ENCODE assay signal across 12 mouse cellular contexts in genomic region chr5:140472336-140472735, GRCm38 (mm10). TPM values are rescaled to one million over a fixed set of nuclear protein-coding genes. Genes with fewer than 3 reads are reported as not detected.
A peak's percentile ranks its signal among the peaks of the same experiment; 100 is the strongest.
DNase-seq lines count a peak whose midpoint lies in the region; ATAC-seq and TF ChIP-seq lines count a peak whose summit lies in the region.
"Had no signal": no experiment of that assay in that cellular context is flagged by ENCODE, and none has a peak within 500 bp of the region (broad histone marks: within the 10 kb centered on the region; RNA-seq: fewer than 3 reads in every experiment).

No protein-coding gene starts in this region.

- no peaks in the 10 kb centered on the region for H3K9me3 ChIP-seq in forebrain, postnatal 0 days (ENCODE audit: low read length)
- H3K9me3 ChIP-seq in forebrain, embryonic 13.5 days (replicated peaks) = no peaks in the 10 kb centered on the region
- no peaks in the 10 kb centered on the region for H3K9me3 ChIP-seq in liver, embryonic 14.5 days (ENCODE audit: control insufficient read depth, low read length)
- H3K9me3 ChIP-seq: kidney, embryonic 15.5 days; limb, embryonic 15.5 days had no signal

- no peaks in the 10 kb centered on the region for H3K27me3 ChIP-seq in forebrain, postnatal 0 days (ENCODE audit: insufficient read depth, low read length)
- H3K27me3 ChIP-seq in forebrain, embryonic 13.5 days = no peaks in the 10 kb centered on the region
- H3K27me3 ChIP-seq in testis, adult 2 months (ENCODE audit: control insufficient read depth, insufficient read depth, low read length) = no peaks in the 10 kb centered on the region
- no peaks in the 10 kb centered on the region for H3K27me3 ChIP-seq in liver, embryonic 14.5 days (ENCODE audit: control insufficient read depth, insufficient read depth, low read length)
- H3K27me3 ChIP-seq: heart, embryonic 13.5 days; kidney, embryonic 15.5 days; limb, embryonic 15.5 days had no signal

- H3K4me3 ChIP-seq in forebrain, postnatal 0 days (ENCODE audit: low read depth, low read length) = no peak overlapping the region
- H3K4me3 ChIP-seq in forebrain, embryonic 13.5 days = no peak overlapping the region
- H3K4me3 ChIP-seq in testis, adult 2 months (ENCODE audit: control insufficient read depth, low read depth, low read length) = no peak overlapping the region
- no peak overlapping the region for H3K4me3 ChIP-seq in liver, embryonic 14.5 days (ENCODE audit: insufficient read depth in 1 of 2, low read depth in 2 of 2, low read length in 2 of 2)
- H3K4me3 ChIP-seq: heart, embryonic 13.5 days; kidney, embryonic 15.5 days; limb, embryonic 15.5 days had no signal

- H3K4me1 ChIP-seq in forebrain, postnatal 0 days (ENCODE audit: insufficient read depth) = no peaks in the 10 kb centered on the region
- H3K4me1 ChIP-seq in forebrain, embryonic 13.5 days = no peaks in the 10 kb centered on the region
- H3K4me1 ChIP-seq in testis, adult 2 months (ENCODE audit: control insufficient read depth, insufficient read depth, low read length) = peaks cover 15% of the 10 kb centered on the region
- H3K4me1 ChIP-seq in liver, embryonic 14.5 days (replicated peaks; ENCODE audit: control insufficient read depth in 2 of 2, insufficient read depth in 2 of 2, low read length in 1 of 2) = no peaks in the 10 kb centered on the region
- H3K4me1 ChIP-seq: heart, embryonic 13.5 days; kidney, embryonic 15.5 days; limb, embryonic 15.5 days had no signal

- H3K4me2 ChIP-seq in forebrain, postnatal 0 days (ENCODE audit: low read depth) = no peak overlapping the region
- no peak overlapping the region for H3K4me2 ChIP-seq in forebrain, embryonic 13.5 days
- H3K4me2 ChIP-seq in liver, embryonic 14.5 days (ENCODE audit: low read depth) = no peak overlapping the region
- H3K4me2 ChIP-seq: heart, embryonic 13.5 days; kidney, embryonic 15.5 days; limb, embryonic 15.5 days had no signal

- peak; percentile 33; the same call in 1 of the 2 replicates for TF ChIP-seq CTCF in forebrain, postnatal 0 days (IDR thresholded peaks at IDR 0.05; ENCODE audit: low read depth)
- TF ChIP-seq CTCF in testis, adult 2 months (IDR thresholded peaks at IDR 0.05; ENCODE audit: control insufficient read depth, insufficient read depth, insufficient replicate concordance, low read depth, low read length) = peak; percentile 61; the same call in 1 of the 2 replicates
- TF ChIP-seq CTCF in liver, embryonic 14.5 days (IDR thresholded peaks at IDR 0.05; ENCODE audit: low read depth) = peak; percentile 69

- intact Hi-C loops in left cerebral cortex, postnatal 4 days (cut with DNase I) = no loop called here

- no peak for TF ChIP-seq EP300 in liver, embryonic 14.5 days (IDR thresholded peaks at IDR 0.05; ENCODE audit: low read depth)

- 77% methylated on average over 3 of the region's 3 CpGs for WGBS in forebrain, postnatal 0 days
- 75% methylated on average over 3 of the region's 3 CpGs for WGBS in forebrain, embryonic 13.5 days
- 59% methylated on average over 3 of the region's 3 CpGs for WGBS in liver, embryonic 14.5 days (ENCODE audit: insufficient replicate concordance)

- ATAC-seq in forebrain, postnatal 0 days = no peak
- no peak for ATAC-seq in forebrain, embryonic 13.5 days
- no peak for ATAC-seq in liver, embryonic 14.5 days (ENCODE audit: insufficient read depth)

- TF ChIP-seq POLR2A in testis, adult 2 months (IDR thresholded peaks at IDR 0.05; ENCODE audit: control insufficient read depth, low read depth, low read length) = no peak

- no peak overlapping the region for H3K9ac ChIP-seq in forebrain, postnatal 0 days
- no peak overlapping the region for H3K9ac ChIP-seq in forebrain, embryonic 13.5 days
- H3K9ac ChIP-seq in liver, embryonic 14.5 days (replicated peaks) = no peak overlapping the region
- H3K9ac ChIP-seq: heart, embryonic 13.5 days; kidney, embryonic 15.5 days; limb, embryonic 15.5 days had no signal

- no peak overlapping the region for H3K27ac ChIP-seq in forebrain, postnatal 0 days (ENCODE audit: low read depth, low read length)
- no peak overlapping the region for H3K27ac ChIP-seq in forebrain, embryonic 13.5 days
- no peak overlapping the region for H3K27ac ChIP-seq in testis, adult 2 months (ENCODE audit: control insufficient read depth, insufficient read depth, low read depth, low read length)
- H3K27ac ChIP-seq in liver, embryonic 14.5 days = no peak overlapping the region
- H3K27ac ChIP-seq: heart, embryonic 13.5 days; kidney, embryonic 15.5 days; limb, embryonic 15.5 days had no signal

- DNase-seq in forebrain, postnatal 0 days = no peak
- no peak for DNase-seq in testis, postnatal 10 days (ENCODE audit: low spot score)
- peak; percentile 14 to 22 (median 19) for DNase-seq in liver, embryonic 14.5 days (ENCODE audit: low read depth in 3 of 3, low spot score in 3 of 3)
- peak; percentile 25 to 32 for DNase-seq in thymus, postnatal 36 days
- DNase-seq in layer of hippocampus, adult 9-10 months (ENCODE audit: low spot score) = no peak
- DNase-seq in left cerebral cortex, postnatal 4 days = no peak
- DNase-seq: cerebellum, adult 2 months had no signal

- H3K36me3 ChIP-seq in forebrain, postnatal 0 days (ENCODE audit: insufficient read depth) = no peaks in the 10 kb centered on the region
- no peaks in the 10 kb centered on the region for H3K36me3 ChIP-seq in forebrain, embryonic 13.5 days (ENCODE audit: poor library complexity, severe bottlenecking)
- H3K36me3 ChIP-seq in testis, adult 2 months (ENCODE audit: control insufficient read depth, insufficient read depth, low read length) = no peaks in the 10 kb centered on the region
- H3K36me3 ChIP-seq in liver, embryonic 14.5 days (replicated peaks; ENCODE audit: control insufficient read depth, insufficient read depth, low read depth) = no peaks in the 10 kb centered on the region
- H3K36me3 ChIP-seq: heart, embryonic 13.5 days; kidney, embryonic 15.5 days; limb, embryonic 15.5 days had no signal

RNA-seq across cellular contexts. Expression of gene Gm4869, which starts 26.9 kb away (rescaled TPM):
- total RNA-seq in forebrain, postnatal 0 days (2014; rRNA removed) = 0.10 TPM in 1 of 2 replicates, not detected in the other
- not detected in 2 replicates for polyA plus RNA-seq in forebrain, postnatal 0 days (2015; fragmentation: Nextera tagmentation; extraction: Ambion mirVana)
- polyA plus RNA-seq in forebrain, embryonic 13.5 days (2015; fragmentation: Nextera tagmentation; extraction: Ambion mirVana) = not detected in 2 replicates
- polyA plus RNA-seq in testis, adult 2 months (2012; rRNA removed) = 0.14 and 0.16 TPM in 2 replicates
- polyA plus RNA-seq in liver, embryonic 14.5 days (2012; rRNA removed) = 0.01 TPM in 1 of 2 replicates, not detected in the other
- not detected in 2 replicates for polyA plus RNA-seq in liver, embryonic 14.5 days (2014; fragmentation: Nextera tagmentation; extraction: Ambion mirVana)
- total RNA-seq in left cerebral cortex, postnatal 4 days (2021) = not detected
- polyA plus RNA-seq: cerebellum, adult 2 months; kidney, embryonic 15.5 days; limb, embryonic 15.5 days had no signal

RNA-seq across cellular contexts. Expression of gene Chst12, which starts 33.0 kb away (rescaled TPM):
- 11.0 and 11.5 TPM in 2 replicates for total RNA-seq in forebrain, postnatal 0 days (2014; rRNA removed)
- polyA plus RNA-seq in forebrain, postnatal 0 days (2015; fragmentation: Nextera tagmentation; extraction: Ambion mirVana) = 19.1 and 22.4 TPM in 2 replicates
- 8.8 and 11.1 TPM in 2 replicates for polyA plus RNA-seq in forebrain, embryonic 13.5 days (2015; fragmentation: Nextera tagmentation; extraction: Ambion mirVana)
- 2.1 and 2.4 TPM in 2 replicates for polyA plus RNA-seq in testis, adult 2 months (2012; rRNA removed)
- polyA plus RNA-seq in liver, embryonic 14.5 days (2012; rRNA removed) = 4.3 and 4.8 TPM in 2 replicates
- polyA plus RNA-seq in liver, embryonic 14.5 days (2014; fragmentation: Nextera tagmentation; extraction: Ambion mirVana) = 5.4 and 6.5 TPM in 2 replicates
- 10 to 100 TPM; 19.7 to 20.9 TPM for total RNA-seq in left cerebral cortex, postnatal 4 days (2021)

RNA-seq across cellular contexts. Expression of gene Eif3b, which starts 53.2 kb away (rescaled TPM):
- 32.3 and 41.4 TPM in 2 replicates for total RNA-seq in forebrain, postnatal 0 days (2014; rRNA removed)
- 64.0 and 73.0 TPM in 2 replicates for polyA plus RNA-seq in forebrain, postnatal 0 days (2015; fragmentation: Nextera tagmentation; extraction: Ambion mirVana)
- polyA plus RNA-seq in forebrain, embryonic 13.5 days (2015; fragmentation: Nextera tagmentation; extraction: Ambion mirVana) = 84.0 and 95.0 TPM in 2 replicates
- 249 and 275 TPM in 2 replicates for polyA plus RNA-seq in testis, adult 2 months (2012; rRNA removed)
- 50.9 and 86.8 TPM in 2 replicates for polyA plus RNA-seq in liver, embryonic 14.5 days (2012; rRNA removed)
- 85.2 and 99.6 TPM in 2 replicates for polyA plus RNA-seq in liver, embryonic 14.5 days (2014; fragmentation: Nextera tagmentation; extraction: Ambion mirVana)
- 100 to 1,000 TPM; 124 to 127 TPM for total RNA-seq in left cerebral cortex, postnatal 4 days (2021)

Comparison
In these comparisons a context has a peak if more than half of its experiments do, and no peak if none do; other contexts are left out.
1. DNase-seq: peak in liver, embryonic 14.5 days (3 of 3) and thymus, postnatal 36 days (2 of 2); none in forebrain, postnatal 0 days (single experiment), testis, postnatal 10 days (single experiment), layer of hippocampus, adult 9-10 months (single experiment) and left cerebral cortex, postnatal 4 days (single experiment).
2. Peak in every context shown above with its lines, with median percentiles within 50 percentile points of each other: CTCF ChIP-seq.